Mouse (Mus musculus) urinary bladder, postnatal 36 days (tissue): ENCODE results near the gene Slc16a14.
"Not testable (repeated sequence)": the region's sequence is repeated elsewhere in the genome, so short reads cannot be mapped to it uniquely, and the experiment has no call there.

Experiments used
- DNase-seq, 2 experiments: peaks; one replicate each; pipeline ENCODE4 v3.0.0; 2022; ENCODE audit warnings: low spot score in 2 of 2, mixed read lengths in 1 of 2

Gene Slc16a14

DNA sequence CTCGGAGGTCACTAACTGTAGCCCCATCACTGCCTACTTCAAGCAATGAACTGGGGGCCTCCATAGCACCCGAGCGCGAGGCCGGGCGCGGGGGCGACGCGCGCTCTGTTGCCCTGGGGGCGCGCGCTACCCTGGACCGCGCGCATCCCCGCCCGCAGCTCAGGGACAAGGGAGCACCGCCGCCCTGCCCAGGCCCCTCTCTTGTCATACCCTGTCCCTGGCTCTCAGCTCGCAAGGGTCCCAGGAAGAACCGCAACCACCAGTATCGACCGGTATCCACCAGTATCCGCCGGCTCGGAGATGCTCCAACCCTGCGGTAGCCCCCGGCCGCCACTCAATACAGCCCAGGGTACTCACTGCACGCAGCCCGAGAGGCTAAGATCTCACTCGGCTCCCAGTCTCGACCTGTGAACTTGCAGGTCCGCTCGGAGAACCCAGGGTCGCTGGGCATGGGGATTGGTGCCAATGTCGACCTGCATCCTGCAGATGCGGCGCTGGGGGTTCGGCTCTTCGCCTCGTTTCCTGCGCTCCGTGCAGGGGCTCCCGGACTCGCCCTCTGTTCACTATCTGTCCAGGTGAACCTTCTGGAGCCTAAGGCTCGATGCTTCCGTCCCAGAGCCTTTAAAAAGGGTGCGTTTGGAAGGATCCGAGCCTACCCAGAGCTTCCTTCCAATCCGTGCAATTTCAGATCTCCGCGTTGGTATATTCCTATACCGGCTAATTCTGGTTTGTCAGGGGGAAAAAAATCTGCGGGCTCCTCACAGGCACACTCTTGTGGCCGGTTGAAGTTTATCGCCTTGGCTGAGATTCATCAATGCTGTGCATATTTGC lies at the start of gene Slc16a14:
Gene Slc16a14 (minus strand): TSS at position 632 of the 831 bp plus-strand sequence.
- DNase-seq = no peak

DNA sequence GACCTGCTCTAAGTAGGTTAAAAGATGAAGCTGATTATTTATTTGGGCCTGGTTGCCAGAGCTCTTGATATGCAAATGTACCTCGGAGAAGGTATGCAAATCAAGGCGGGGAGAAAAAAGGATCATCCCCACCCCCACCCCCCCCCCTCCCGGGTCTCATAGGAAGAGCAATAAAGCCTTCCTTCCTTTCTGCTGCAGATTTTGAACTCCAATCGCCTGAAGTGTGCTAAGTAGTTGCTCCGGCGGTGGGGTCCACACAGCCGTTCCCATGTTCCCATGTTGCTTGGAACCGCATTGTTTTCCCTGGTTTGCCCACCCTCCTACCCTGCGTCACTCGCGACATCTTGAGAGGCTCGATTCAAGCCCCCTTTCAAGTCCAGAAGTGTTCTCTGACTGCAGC lies 26.8 kb upstream of the Slc16a14 start:
- DNase-seq = not testable (repeated sequence)

DNA sequence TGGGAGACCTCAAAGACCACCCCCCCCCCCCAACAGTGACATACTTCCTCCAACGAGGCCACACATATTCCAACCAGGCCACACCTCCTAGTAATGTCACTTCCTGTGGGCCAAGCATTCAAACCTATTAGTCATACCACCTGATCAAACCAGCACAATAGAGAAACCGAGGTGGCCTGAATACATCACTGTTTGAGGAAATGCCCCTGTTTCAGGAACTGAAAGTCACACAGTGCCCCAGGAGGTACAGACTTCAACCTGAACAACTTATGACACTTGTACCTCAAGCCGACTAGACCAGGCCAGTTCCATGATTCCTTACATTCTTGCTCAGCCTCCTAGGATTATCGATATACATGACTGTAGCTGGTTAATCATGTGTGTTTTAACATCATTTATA lies 22.8 kb upstream of the Slc16a14 start:
- not testable (repeated sequence) for DNase-seq

DNA sequence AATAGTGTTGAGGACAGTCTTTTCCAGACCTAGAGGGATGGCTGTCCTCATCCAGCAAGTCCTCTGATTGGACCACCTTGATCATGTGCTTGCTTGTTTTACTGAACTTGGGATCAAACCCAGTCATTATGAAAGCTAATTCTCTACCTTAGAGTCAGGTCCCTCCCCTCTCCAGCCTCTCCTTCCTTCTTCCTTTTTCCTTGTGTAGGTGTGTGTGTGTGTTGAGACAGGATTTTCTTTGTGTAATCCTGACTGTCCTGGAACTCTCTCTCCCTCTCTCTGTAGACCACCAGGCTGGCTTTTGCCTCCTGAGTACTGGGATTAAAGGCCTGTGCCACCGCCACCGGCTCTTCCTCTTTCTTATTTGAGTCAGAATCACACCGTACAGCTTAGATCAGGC lies 21.8 kb upstream of the Slc16a14 start:
- DNase-seq = not testable (repeated sequence)

GRCm38 (mm10) chr1:84952456-84953181 lies 17.7 kb upstream of the Slc16a14 start:
- peak in 1 of 2 experiments; percentile 36 for DNase-seq

DNA sequence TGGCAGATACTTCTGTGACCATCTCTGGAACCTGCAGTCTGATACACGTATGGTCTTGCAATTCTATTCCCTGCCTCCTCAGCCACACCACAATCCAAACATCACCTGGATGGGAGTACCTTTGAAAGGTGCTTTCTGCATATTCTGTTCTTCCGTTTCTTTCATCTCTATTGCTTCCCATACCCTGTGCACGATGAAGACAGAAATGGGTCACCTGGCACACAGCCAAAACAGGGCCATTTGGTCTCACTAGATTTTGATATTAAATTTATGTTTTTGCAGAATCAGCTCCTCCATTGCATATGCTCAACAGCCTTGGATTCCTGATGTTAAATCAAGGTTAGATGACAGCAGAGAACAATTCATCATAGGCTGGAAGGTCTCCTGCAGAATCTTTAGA lies 16.6 kb upstream of the Slc16a14 start:
- no peak for DNase-seq

DNA sequence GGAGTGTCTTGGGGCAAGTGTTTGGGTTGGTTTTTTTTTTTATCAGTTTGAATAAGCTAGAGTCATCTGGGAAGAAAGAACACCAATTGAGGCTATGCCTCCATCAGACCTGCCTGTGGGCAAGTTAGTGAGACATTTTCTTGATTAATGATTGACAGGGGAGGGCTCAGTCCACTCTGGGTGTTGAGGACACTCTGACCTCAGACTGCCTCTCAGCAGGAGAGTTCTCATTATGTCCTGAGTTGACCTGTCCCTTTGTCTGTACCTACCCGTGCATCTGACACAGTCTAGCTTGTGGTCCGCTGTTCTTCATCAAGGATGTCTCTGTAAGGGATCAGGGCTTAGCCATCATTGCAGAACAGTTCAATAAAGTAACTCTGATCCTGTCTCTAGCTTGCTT lies 12.5 kb upstream of the Slc16a14 start:
- DNase-seq = no peak

GRCm38 (mm10) chr1:84945950-84946349 lies 11.0 kb upstream of the Slc16a14 start:
- no peak for DNase-seq

- DNase-seq = no peak
Observed at GRCm38 (mm10) chr1:84943549-84943948, 8.6 kb upstream of the Slc16a14 start.

DNA sequence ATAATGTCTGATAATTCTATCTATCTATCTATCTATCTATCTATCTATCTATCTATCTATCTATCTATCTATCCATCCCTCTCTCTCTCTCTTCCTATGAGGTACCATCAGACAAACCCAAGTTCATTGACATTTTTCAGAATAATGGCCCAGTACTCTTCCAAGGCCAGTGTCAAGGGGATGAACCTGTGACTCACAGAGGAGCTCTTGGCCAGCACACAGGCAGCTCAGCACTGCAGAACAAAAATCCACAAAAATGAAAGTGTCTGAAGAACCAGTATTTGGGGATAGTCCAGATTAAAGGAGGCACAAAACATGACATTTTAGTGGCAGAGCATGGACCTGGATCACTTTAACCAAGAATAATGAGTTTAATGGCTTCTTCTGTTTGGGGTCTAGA lies 7.7 kb upstream of the Slc16a14 start:
- no peak for DNase-seq

GRCm38 (mm10) chr1:84940322-84940721 lies 5.4 kb upstream of the Slc16a14 start:
- DNase-seq = no peak

DNA sequence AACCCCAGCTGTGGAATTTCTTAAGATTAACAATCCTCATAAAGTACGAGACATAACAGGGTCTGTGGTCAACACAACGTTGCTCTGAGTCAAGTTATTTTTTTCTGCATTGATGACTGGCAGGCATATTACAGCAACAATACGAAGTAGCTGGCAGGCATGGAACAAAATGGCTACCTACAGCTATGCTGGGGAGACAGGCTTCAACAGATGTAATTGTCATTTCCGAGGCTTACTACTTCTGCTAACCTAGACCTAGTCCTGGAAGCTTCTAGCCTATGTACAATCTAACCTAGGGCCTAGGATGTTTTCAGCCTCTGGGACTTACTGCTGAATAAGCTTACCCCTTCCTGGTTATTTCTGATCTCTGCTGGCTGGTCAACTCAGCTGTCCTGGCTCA lies 4.5 kb upstream of the Slc16a14 start:
- no peak for DNase-seq

DNA sequence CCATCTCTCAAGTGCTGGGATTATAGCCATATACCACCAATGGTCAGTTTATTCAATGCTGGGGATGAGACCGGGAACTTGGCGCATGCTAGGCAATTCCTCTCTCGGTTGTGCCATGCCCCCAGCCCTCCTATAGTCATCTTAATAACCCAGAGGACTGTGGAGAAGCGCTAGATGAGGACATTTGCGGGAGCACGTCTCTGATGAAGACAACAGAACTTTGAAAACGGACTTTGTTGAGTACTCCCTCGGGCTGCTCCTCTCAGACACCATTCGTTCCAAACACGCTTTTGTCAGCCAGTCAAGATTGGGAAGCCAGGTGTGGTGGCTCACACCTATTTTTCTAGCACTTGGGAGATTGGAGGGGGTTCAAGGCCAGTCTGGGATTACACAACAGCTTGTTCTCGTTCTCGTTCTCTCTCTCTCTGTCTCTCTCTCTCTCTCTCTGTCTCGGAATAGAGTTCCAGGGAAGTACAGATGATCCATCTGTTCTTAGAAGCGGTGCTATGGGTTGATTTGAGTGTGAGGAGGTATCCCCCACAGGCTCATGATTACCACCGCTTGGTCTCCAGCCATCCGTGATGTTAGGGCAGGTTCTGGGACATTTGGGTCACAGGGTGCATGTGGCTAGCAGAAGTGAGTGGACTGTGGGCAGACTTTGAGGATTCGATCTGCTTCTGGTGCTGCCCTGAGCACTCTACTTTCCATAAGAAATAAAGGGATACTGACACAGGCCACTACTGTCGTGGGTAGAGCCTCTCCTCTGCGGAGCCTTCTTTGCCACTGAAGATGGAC lies 2.0 kb upstream of the Slc16a14 start:
- no peak for DNase-seq

GRCm38 (mm10) chr1:84935668-84936067 lies 734 bp upstream of the Slc16a14 start:
- DNase-seq = peak in 1 of 2 experiments; percentile 69

GRCm38 (mm10) chr1:84934151-84934502 lies 807 bp downstream of the Slc16a14 start:
- no peak for DNase-seq

DNA sequence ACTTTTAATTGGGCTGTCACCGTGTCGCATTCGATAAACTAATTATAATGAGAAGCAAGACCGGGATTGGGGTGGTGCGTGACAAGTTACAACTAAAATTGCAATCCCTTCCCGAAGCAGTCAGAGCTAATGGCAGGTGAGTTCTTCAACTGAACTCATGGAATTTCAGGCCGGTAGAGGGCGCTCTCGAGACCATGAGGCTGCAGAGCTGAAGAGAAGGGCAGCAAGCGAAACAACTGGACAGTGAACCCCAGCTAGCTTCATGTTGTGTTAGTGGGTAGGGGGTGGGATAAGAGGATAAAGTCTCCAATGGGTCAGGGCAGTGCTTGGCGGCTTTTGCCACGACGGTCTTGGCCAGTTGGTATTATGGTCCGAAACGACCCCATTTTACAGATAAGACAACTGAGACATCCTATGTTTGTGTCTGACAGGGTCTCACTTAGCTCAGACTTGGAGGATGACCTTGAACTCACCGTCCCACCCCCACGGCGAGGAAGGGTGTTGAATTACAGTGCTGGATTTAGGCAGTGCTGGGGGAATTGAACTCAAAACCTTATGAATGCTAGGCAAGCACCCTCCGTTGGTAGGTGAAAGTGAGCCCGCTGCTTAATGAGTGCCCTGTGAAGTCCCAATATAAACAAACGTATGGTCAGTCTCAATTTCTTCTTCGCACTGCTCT lies 1.3 kb downstream of the Slc16a14 start:
- peak; percentile 70 to 72 for DNase-seq

DNA sequence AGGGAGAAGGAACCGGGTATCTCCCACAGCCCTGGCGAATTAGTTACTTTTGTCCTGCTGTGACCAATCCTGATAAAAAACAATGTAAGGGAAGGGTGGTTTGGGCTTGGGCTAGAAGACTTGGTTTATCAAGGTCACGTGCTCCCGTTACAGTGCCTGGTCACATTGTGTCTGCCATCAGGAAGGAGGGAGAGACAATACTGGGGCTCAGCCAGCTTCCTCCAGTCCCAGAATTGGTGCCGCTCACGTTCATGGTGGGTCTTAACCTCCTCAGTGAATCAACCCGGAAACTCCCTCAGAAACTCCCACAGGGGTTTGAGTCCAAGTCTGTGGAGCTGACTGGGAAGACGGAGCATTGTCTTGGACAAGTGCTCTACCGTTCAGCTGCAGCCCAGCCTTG lies 9.3 kb downstream of the Slc16a14 start:
- no peak for DNase-seq

DNA sequence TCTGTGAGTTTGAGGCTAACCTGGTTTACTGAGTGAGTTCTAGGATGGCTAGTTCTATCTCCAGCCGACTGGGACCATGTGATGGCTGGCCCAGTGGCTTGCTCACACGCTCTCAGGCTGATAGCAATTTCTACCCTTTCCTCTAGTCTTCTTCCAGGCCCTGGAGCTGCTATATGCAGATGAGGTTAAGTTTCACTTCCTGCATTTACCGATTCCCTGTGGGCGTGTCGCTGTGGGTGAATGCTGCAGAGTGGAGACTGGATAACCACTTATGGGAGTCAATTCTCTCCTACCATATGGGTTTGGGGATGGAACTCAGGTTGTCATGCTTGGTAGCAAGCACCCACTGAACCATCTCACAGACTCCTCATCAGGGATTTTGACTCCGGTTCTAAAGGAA lies 10.8 kb downstream of the Slc16a14 start:
- no peak for DNase-seq

DNA sequence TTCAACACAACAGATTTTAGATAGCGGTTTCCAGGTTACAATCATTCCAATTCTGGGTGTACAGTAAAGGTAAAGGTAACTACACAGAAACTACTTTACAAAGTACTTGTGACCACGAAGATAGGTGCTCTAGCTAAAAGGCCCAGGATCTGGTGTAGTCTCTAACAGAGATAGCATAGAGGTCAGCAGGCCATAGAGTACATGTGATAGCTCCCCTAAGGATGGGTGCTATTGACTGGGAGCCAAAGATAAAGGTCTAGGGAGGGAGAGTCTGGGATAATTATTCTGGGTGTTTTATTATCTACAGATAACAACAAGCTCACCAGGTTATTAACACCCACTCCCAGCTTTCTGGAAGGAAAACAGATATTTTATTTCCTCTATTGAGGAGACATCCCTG lies 11.5 kb downstream of the Slc16a14 start:
- DNase-seq = no peak

- no peak for DNase-seq
Observed at GRCm38 (mm10) chr1:84918865-84919264, 16.1 kb downstream of the Slc16a14 start.

- DNase-seq = no peak
Observed at GRCm38 (mm10) chr1:84915010-84915409, 19.9 kb downstream of the Slc16a14 start.

- DNase-seq = no peak
Observed at GRCm38 (mm10) chr1:84912571-84912970, 22.4 kb downstream of the Slc16a14 start.
